Mouse (Mus musculus): ENCODE data around the gene Ltk.

- TF ChIP-seq CTCF (IDR thresholded peaks at IDR 0.05) = no peak
- TF ChIP-seq EP300 (IDR thresholded peaks at IDR 0.05) = no peak
Measured at GRCm38 (mm10) chr2:119721070-119721469, 39.2 kb downstream of the Ltk start.
